Mouse (Mus musculus): ENCODE results near the gene Dmgdh. TPM values are rescaled to one million over a fixed set of nuclear protein-coding genes. Genes with fewer than 3 reads are reported as not detected.

Dmgdh gene
- total RNA-seq (2023) = not detected in 4 replicates

GRCm38 (mm10) chr13:93674131-93674561, at the start of gene Dmgdh, which contains the start of gene Bhmt2:
Gene Dmgdh (plus strand): TSS chr13:93674433.
Gene Bhmt2 (minus strand): TSS chr13:93674302.

DNA sequence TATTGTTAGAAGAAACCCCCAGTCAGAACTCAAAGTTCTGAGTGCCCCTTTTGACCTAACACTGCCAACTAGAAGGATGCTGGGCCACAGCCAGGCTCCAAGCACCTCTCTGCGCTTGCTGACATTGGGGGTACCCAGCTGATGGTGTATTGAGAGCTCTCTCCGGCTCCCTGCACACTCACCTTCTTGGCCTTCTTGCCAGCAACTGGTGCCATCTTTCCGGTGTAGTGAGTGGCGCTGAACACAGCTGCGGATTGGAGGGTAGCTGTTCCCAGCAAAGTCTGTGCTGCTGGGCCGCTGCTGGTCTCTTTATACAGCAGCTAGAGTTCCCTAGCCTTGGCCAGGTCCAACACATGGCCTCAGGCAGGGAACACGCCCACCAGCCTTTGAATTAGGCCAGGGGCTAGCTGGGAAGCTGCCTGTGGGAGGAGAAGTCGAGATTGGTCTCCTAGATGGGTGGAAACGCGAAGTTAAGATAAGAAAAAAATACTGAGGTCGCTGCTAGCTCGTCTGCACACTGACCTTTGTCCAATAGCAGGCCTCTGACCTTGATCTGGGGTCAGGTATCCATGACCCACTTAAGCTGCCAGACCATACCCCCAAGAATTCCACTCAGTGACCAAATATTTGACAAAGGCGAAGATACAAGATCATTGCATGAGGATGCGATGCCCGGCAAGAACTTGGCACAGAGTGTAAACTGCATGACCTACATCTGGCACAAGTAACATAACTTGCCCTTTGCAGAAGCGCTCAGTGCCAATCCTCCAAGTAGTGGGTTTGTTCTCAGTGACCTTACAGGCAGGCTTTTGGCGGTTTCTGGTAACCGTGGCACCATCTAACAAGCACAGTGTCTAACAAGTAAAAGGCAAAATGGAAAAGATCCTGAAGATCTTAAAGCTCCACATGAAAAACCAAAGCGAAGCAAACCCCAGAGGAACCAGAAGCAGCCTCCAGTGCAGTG, 36.7 kb upstream of the Dmgdh start, which contains the start of gene Bhmt:
Gene Bhmt (minus strand): TSS at position 680 of the 964 bp plus-strand sequence.

GRCm38 (mm10) chr13:93771588-93772278, 97.5 kb downstream of the Dmgdh start, which contains the start of gene Arsb:
Gene Arsb (plus strand): TSS chr13:93771630.

Other genes with a start within 250 kb of the Dmgdh start
- 66.0 to 78.3 TPM (median 68.8 TPM) in 4 replicates for gene Jmy, start 174.6 kb upstream of the Dmgdh start, total RNA-seq (2023)
- gene Bhmt, start 36.5 kb upstream of the Dmgdh start, total RNA-seq (2023) = 0.45 to 0.75 TPM (median 0.62 TPM) in 4 replicates
- gene Bhmt2, start 131 bp upstream of the Dmgdh start, total RNA-seq (2023) = not detected in 4 replicates
- 9.4 to 10.5 TPM (median 10.0 TPM) in 4 replicates for gene Arsb, start 97.2 kb downstream of the Dmgdh start, total RNA-seq (2023)